Mouse (Mus musculus) cerebellum, adult 2 months (tissue): ENCODE measurements around the gene Cstf1. TPM values are rescaled to one million over a fixed set of nuclear protein-coding genes. Genes with fewer than 3 reads are reported as not detected.

Source experiments
- DNase-seq, 2 experiments: peaks; one replicate each; pipeline ENCODE4 v3.0.0; 2021
- H3K27ac ChIP-seq: fragments of 200-500 bp; 2 replicates; pipeline ENCODE4 v1.5.1; 2012; ENCODE audit warnings: low read length, control low read depth, inconsistent platforms; ENCODE audit not compliant: insufficient read depth
- H3K27me3 ChIP-seq: fragments of 200-500 bp; 2 replicates; pipeline ENCODE4 v1.6.1; 2012; ENCODE audit warnings: inconsistent platforms, mild to moderate bottlenecking, low read length, moderate library complexity; ENCODE audit not compliant: control insufficient read depth, insufficient read depth
- H3K4me1 ChIP-seq: fragments of 200-500 bp; 2 replicates; pipeline ENCODE4 v1.6.1; 2011; ENCODE audit warnings: low read length; ENCODE audit not compliant: control insufficient read depth, insufficient read depth
- H3K4me3 ChIP-seq: fragments of 200-500 bp; replicated peaks from 2 replicates; pipeline ENCODE3; 2011; ENCODE audit warnings: mild to moderate bottlenecking, low read depth, low read length, control low read depth; ENCODE audit not compliant: insufficient read depth
- CTCF ChIP-seq: fragments of 200-500 bp; IDR thresholded peaks from 2 replicates; pipeline ENCODE4 v1.5.1; 2011; ENCODE audit warnings: low read depth, mild to moderate bottlenecking, control low read depth, low read length, moderate library complexity, borderline replicate concordance; ENCODE audit not compliant: insufficient read depth
- POLR2A ChIP-seq: fragments of 200-500 bp; IDR thresholded peaks from 2 replicates; pipeline ENCODE4 v1.6.1; 2011; ENCODE audit warnings: low read length, control low read depth, borderline replicate concordance; ENCODE audit not compliant: insufficient read depth
- whole genome bisulfite sequencing: fragments of 180-500 bp; shearing (Covaris S2); methylation state at CpG from one replicate; pipeline ENCODE4 v1.1.7; 2018; 5-methylcytosine and 5-hydroxymethylcytosine counted together
- polyA plus RNA-seq: library from polyadenylated mRNA; depleted of rRNA; stranded (reverse); fragments of >200 nt; gene quantifications from 2 replicates; pipeline ENCODE4 v1.2.3, GENCODE M21; 2012

Gene Cstf1
- polyA plus RNA-seq, 1 experiment = 28.2 TPM

- H3K27ac ChIP-seq = no peak overlapping the region
- TF ChIP-seq POLR2A = no peak
- TF ChIP-seq CTCF = no peak
- WGBS = 24% methylated on average over 9 of the region's 9 CpGs
Observed at GRCm38 (mm10) chr2:172399901-172400300, 29.4 kb downstream of the Cstf1 start.

DNA sequence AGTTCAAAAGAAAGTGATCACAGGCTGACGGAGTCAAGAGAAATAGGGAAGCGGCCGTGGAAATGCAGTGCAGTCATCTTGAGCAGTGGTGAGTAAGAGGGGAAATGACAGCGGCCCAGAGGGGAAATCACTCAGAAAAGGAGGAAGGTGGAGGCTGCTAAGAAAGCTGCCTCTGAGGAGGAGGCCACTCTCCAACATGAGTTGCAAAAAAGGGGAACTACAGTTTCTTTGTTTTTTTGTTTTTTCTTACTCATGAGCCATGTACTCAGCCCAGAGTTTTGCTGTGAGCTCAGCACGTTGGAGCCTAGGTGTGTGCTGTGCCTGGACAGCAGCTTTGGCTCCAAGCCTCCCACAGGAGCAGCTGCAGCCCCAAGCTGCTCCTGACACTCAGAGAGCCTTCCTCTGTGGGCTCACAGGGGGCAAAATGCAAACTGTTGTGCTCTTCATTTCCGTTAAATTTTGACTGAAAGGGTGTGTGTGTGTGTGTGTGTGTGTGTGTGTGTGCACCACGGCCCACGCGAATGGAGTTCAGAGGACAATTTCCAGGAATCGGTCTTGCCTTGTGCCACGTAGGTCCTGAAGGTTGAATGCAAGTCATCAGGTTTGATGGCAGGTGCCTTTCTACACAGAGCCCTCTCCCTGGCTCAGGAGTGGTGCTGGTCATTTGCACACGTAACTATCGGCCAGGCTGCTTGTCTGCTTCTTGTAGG lies 30.8 kb downstream of the Cstf1 start:
- H3K4me3 ChIP-seq = no peak overlapping the region
- no peak overlapping the region for H3K27ac ChIP-seq
- H3K4me1 ChIP-seq = no peaks in the 10 kb centered on the region
- WGBS = 69% methylated on average over 13 of the region's 13 CpGs
- no peaks in the 10 kb centered on the region for H3K27me3 ChIP-seq
- DNase-seq = no peak
- TF ChIP-seq CTCF (no peak), POLR2A (no peak)

More at GRCm38 (mm10) chr2:172399901-172400300, 29.4 kb downstream of the Cstf1 start:
- no peak for DNase-seq
- H3K27me3 ChIP-seq = no peaks in the 10 kb centered on the region
- H3K4me1 ChIP-seq = no peaks in the 10 kb centered on the region
- no peak overlapping the region for H3K4me3 ChIP-seq

DNA sequence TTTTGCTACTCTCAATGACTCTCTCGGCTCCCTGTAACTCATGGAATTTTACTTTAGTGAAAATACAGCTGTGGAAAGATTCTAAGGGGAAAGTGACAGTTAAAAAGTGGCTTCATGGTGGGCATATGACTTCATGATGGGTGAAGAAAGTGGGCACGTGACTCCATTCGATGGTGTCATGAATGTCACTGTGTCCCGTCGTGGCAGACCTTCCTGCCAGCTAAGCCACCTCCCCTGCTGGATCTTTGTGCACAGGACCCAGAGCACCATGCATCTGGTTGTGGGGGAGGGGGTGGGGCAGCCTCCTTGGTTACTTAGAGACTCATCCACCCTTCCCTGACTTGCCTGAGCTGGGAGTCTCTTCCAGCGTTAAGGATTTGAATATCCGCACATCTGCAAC lies 33.8 kb downstream of the Cstf1 start:
- TF ChIP-seq POLR2A = no peak
- no peak for TF ChIP-seq CTCF
- WGBS = 52% methylated on average over 7 of the region's 7 CpGs
- no peak overlapping the region for H3K27ac ChIP-seq
- no peaks in the 10 kb centered on the region for H3K4me1 ChIP-seq
- no peak for DNase-seq
- no peaks in the 10 kb centered on the region for H3K27me3 ChIP-seq
- no peak overlapping the region for H3K4me3 ChIP-seq

- 66% methylated on average over 3 of the region's 3 CpGs for WGBS
- H3K27me3 ChIP-seq = no peaks in the 10 kb centered on the region
- TF ChIP-seq CTCF (no peak), POLR2A (no peak)
- H3K27ac ChIP-seq = no peak overlapping the region
- no peak overlapping the region for H3K4me3 ChIP-seq
- no peak for DNase-seq
- no peaks in the 10 kb centered on the region for H3K4me1 ChIP-seq
Observed at GRCm38 (mm10) chr2:172405011-172405410, 34.5 kb downstream of the Cstf1 start.

DNA sequence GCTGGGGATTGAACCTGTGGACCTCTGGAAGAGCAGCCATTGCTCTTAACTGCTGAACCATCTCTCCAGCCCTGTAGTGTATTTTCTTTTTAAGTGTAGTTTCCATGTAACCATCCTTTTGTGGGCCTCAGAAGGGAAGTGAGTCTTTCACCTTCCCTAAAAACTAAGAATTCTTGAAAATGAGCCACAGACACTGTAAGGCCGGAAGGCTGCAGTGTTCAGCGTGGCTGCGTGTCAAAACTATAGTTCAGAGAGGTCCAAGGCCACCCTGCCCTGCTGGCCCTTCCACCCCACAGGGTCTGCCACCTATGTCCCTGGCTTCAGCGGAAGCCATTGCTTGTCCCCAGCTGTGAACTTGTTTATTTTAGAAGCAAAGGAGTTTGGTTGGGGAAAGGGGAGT lies 35.7 kb downstream of the Cstf1 start:
- H3K27me3 ChIP-seq = no peaks in the 10 kb centered on the region
- H3K27ac ChIP-seq = no peak overlapping the region
- 78% methylated on average over 4 of the region's 4 CpGs for WGBS
- no peak for DNase-seq
- H3K4me3 ChIP-seq = no peak overlapping the region
- TF ChIP-seq POLR2A (no peak), CTCF (no peak)
- no peaks in the 10 kb centered on the region for H3K4me1 ChIP-seq

DNA sequence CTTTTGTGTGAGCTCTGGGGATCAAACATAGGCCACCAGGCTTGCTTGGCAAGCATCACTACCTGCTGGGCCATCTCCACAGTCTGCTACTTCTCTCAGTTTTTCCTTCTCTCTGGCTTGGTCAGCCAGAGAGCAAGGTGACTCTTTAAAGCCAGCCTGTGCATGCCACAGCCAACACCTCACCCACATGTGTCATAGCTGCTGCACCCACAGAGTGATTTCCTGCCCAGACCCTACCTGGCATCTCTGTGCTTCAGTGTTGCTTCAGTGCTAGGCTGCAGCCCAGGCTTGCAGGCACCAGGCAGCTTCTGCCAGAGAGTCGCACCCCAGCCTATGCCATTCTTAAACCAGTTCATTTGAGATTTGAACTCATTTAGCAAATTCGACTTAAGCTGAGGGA lies 37.0 kb downstream of the Cstf1 start:
- TF ChIP-seq CTCF = no peak
- no peak for DNase-seq
- Histone ChIP-seq H3K27me3 (no peaks in the 10 kb centered on the region), H3K27ac (no peak overlapping the region), H3K4me1 (no peaks in the 10 kb centered on the region), H3K4me3 (no peak overlapping the region)
- 68% methylated on average over 2 of the region's 2 CpGs for WGBS

- no peak for TF ChIP-seq POLR2A
- Histone ChIP-seq H3K4me3 (no peak overlapping the region), H3K27ac (no peak overlapping the region), H3K4me1 (no peaks in the 10 kb centered on the region), H3K27me3 (no peaks in the 10 kb centered on the region)
- no peak for DNase-seq
- WGBS = 16% methylated on average over 2 of the region's 2 CpGs
Observed at GRCm38 (mm10) chr2:172410686-172411085, 40.2 kb downstream of the Cstf1 start.

DNA sequence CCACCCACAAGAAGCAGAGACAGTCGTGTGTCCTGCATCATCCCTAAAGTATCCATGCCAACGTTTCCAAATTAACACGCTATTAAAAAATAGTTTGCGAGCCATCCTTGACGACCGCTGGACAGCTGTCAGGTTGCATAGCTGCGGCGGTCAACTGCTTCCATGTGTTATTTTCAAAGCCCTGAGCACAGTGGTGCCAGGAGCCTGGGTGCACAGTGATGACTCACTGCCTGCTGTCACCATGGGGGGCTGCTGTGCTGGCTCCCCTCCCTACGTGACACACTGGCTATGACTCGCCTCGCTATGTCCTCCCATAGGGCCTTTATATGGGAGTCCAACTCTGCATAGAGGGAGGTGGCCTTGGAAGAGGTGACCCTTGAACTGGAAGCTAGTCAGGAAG lies 40.6 kb downstream of the Cstf1 start:
- no peak overlapping the region for H3K27ac ChIP-seq
- H3K4me1 ChIP-seq = no peaks in the 10 kb centered on the region
- no peak for TF ChIP-seq CTCF
- no peak for TF ChIP-seq POLR2A
- no peak overlapping the region for H3K4me3 ChIP-seq
- DNase-seq = no peak
- no peaks in the 10 kb centered on the region for H3K27me3 ChIP-seq
- 10% methylated on average over 11 of the region's 11 CpGs for WGBS
